Mouse (Mus musculus): ENCODE data around the gene Gm4707. TPM values are rescaled to one million over a fixed set of nuclear protein-coding genes. Genes with fewer than 3 reads are reported as not detected.

Gm4707 gene
- 0.44 and 0.89 TPM in 2 replicates for polyA plus RNA-seq (2015; fragmentation: Nextera tagmentation; extraction: Ambion mirVana)

DNA sequence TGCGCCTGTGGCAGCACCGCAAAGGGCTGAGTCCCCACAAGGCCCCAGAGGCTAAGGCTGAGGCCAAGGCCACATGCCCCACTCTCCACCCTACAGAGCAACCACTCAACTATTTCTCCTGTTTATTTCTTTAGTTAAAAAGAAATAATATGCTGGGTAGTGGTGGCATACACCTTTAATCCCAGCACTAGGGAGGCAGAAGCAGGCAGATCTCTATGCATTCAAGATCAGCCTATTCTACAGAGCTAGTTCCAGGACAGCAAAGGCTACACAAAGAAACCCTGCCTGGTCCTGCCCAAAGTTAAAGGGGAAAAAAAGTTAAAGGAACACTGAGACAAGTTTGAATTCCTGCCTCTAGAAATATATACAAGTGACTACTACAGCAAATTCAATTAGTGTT, at the start of gene Gm4707:
TSS of gene Gm4707 (minus strand) at position 101 of the 400 bp plus-strand sequence.
- Histone ChIP-seq H3K4me1 (ENCODE audit: insufficient read depth, low read depth, low read length) (no peaks in the 10 kb centered on the region), H3K27me3 (replicated peaks; ENCODE audit: insufficient read depth, low read length) (no peaks in the 10 kb centered on the region), H3K9ac (replicated peaks; ENCODE audit: low read depth) (no peak within 1 kb of the TSS), H3K27ac (ENCODE audit: low read length) (no peak within 1 kb of the TSS), H3K36me3 (ENCODE audit: insufficient read depth, low read length) (0 out of 2 replicates have a peak, but pooled peaks cover 4% of the 10 kb centered on the region), H3K9me3 (ENCODE audit: low read length) (no peaks in the 10 kb centered on the region), H3K4me2 (replicated peaks; ENCODE audit: low read depth, low read length) (no peak within 1 kb of the TSS), H3K4me3 (ENCODE audit: low read depth, low read length) (no peak within 1 kb of the TSS)
- no peak for ATAC-seq
- no peak for DNase-seq (ENCODE audit: low spot score)
- 100% methylated on average over 2 of the region's 2 CpGs for WGBS
- TF ChIP-seq CTCF (IDR thresholded peaks at IDR 0.05): no peak
- no peak for TF ChIP-seq EP300 (IDR thresholded peaks at IDR 0.05)

DNA sequence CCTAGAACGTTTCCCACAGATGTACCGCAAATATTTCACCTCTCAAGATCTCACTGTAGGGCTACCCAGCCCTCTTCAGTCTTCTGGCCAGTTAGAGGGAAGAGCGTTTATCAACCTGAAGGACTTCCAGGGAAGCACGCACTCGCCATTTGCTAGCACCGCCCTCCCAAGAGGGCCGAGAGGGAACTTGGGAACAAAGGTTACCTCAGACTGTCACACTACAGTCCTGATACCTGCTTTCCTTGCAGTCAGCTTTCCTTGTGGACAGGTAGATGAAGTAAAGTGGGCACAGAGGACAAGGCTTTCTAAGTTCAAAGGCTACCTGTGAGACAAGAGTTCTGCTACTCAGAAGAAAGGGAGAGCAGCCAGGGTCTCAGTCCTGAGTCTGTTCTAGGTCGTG, 47.1 kb upstream of the Gm4707 start:
- ATAC-seq: no peak
- H3K4me2 ChIP-seq (replicated peaks; ENCODE audit: low read depth, low read length): no peak overlapping the region
- DNase-seq (ENCODE audit: low spot score): no peak
- TF ChIP-seq CTCF (IDR thresholded peaks at IDR 0.05): no peak
- TF ChIP-seq EP300 (IDR thresholded peaks at IDR 0.05): no peak
- H3K4me1 ChIP-seq (ENCODE audit: insufficient read depth, low read depth, low read length): no peaks in the 10 kb centered on the region
- no peak overlapping the region for H3K9ac ChIP-seq (replicated peaks; ENCODE audit: low read depth)
- 77% methylated on average over 8 of the region's 8 CpGs for WGBS
- H3K9me3 ChIP-seq (ENCODE audit: low read length): no peaks in the 10 kb centered on the region
- no peak overlapping the region for H3K4me3 ChIP-seq (ENCODE audit: low read depth, low read length)
- no peaks in the 10 kb centered on the region for H3K27me3 ChIP-seq (replicated peaks; ENCODE audit: insufficient read depth, low read length)
- no peak overlapping the region for H3K27ac ChIP-seq (ENCODE audit: low read length)
- H3K36me3 ChIP-seq (ENCODE audit: insufficient read depth, low read length): no peaks in the 10 kb centered on the region

DNA sequence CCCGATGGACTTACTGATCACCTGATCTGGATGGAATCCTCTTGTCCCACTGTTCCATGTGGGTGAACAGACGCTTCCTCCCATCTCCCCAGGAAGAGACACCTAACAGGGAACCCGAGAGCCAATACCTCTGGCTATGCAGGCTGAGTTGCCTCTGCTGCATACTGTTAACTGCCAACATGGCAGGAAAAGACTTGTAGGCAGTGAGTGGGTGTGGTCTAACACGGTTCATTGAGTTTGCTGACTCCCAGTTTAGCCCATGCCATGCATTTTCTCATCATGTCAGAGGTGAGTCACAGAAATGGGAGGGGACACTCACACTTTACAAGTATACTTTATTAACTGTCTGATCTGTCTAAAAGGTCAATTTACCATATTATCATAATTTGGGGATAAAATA, 36.1 kb upstream of the Gm4707 start:
- 85% methylated on average over 4 of the region's 4 CpGs for WGBS

GRCm38 (mm10) chr17:71491332-71491686, 31.6 kb upstream of the Gm4707 start:
- Histone ChIP-seq H3K4me1 (ENCODE audit: insufficient read depth, low read depth, low read length) (no peaks in the 10 kb centered on the region), H3K9ac (replicated peaks; ENCODE audit: low read depth) (no peak overlapping the region), H3K27me3 (replicated peaks; ENCODE audit: insufficient read depth, low read length) (no peaks in the 10 kb centered on the region), H3K4me2 (replicated peaks; ENCODE audit: low read depth, low read length) (no peak overlapping the region), H3K36me3 (ENCODE audit: insufficient read depth, low read length) (no peaks in the 10 kb centered on the region), H3K9me3 (ENCODE audit: low read length) (no peaks in the 10 kb centered on the region), H3K4me3 (ENCODE audit: low read depth, low read length) (no peak overlapping the region), H3K27ac (ENCODE audit: low read length) (peak overlapping the region; percentile 72)
- DNase-seq (ENCODE audit: low spot score) (no peak), ATAC-seq (no peak; the same call in 1 of the 2 replicates)
- no peak for TF ChIP-seq EP300 (IDR thresholded peaks at IDR 0.05)
- TF ChIP-seq CTCF (IDR thresholded peaks at IDR 0.05): no peak
- 30% methylated on average over 4 of the region's 4 CpGs for WGBS

More for the DNA sequence above, 36.1 kb upstream of the Gm4707 start:
- H3K27ac ChIP-seq (ENCODE audit: low read length): no peak overlapping the region
- H3K36me3 ChIP-seq (ENCODE audit: insufficient read depth, low read length): no peaks in the 10 kb centered on the region
- no peak overlapping the region for H3K9ac ChIP-seq (replicated peaks; ENCODE audit: low read depth)
- ATAC-seq: no peak
- no peaks in the 10 kb centered on the region for H3K9me3 ChIP-seq (ENCODE audit: low read length)
- H3K4me3 ChIP-seq (ENCODE audit: low read depth, low read length): no peak overlapping the region
- TF ChIP-seq EP300 (IDR thresholded peaks at IDR 0.05) (no peak), CTCF (IDR thresholded peaks at IDR 0.05) (no peak)
- no peak overlapping the region for H3K4me2 ChIP-seq (replicated peaks; ENCODE audit: low read depth, low read length)
- H3K27me3 ChIP-seq (replicated peaks; ENCODE audit: insufficient read depth, low read length): no peaks in the 10 kb centered on the region
- no peaks in the 10 kb centered on the region for H3K4me1 ChIP-seq (ENCODE audit: insufficient read depth, low read depth, low read length)
- no peak for DNase-seq (ENCODE audit: low spot score)

GRCm38 (mm10) chr17:71490666-71491331, 31.1 kb upstream of the Gm4707 start:
- H3K36me3 ChIP-seq (ENCODE audit: insufficient read depth, low read length): no peaks in the 10 kb centered on the region
- no peak overlapping the region for H3K4me2 ChIP-seq (replicated peaks; ENCODE audit: low read depth, low read length)
- no peaks in the 10 kb centered on the region for H3K9me3 ChIP-seq (ENCODE audit: low read length)
- H3K4me1 ChIP-seq (ENCODE audit: insufficient read depth, low read depth, low read length): no peaks in the 10 kb centered on the region
- no peak overlapping the region for H3K9ac ChIP-seq (replicated peaks; ENCODE audit: low read depth)
- DNase-seq (ENCODE audit: low spot score): peak; percentile 64
- H3K27ac ChIP-seq (ENCODE audit: low read length): peak overlapping the region; percentile 72
- H3K4me3 ChIP-seq (ENCODE audit: low read depth, low read length): no peak overlapping the region
- WGBS: 44% methylated on average over 9 of the region's 9 CpGs
- peak; percentile 88 for ATAC-seq
- TF ChIP-seq EP300 (IDR thresholded peaks at IDR 0.05) (peak; percentile 38; the same call in 1 of the 2 replicates), CTCF (IDR thresholded peaks at IDR 0.05) (no peak)
- no peaks in the 10 kb centered on the region for H3K27me3 ChIP-seq (replicated peaks; ENCODE audit: insufficient read depth, low read length)

DNA sequence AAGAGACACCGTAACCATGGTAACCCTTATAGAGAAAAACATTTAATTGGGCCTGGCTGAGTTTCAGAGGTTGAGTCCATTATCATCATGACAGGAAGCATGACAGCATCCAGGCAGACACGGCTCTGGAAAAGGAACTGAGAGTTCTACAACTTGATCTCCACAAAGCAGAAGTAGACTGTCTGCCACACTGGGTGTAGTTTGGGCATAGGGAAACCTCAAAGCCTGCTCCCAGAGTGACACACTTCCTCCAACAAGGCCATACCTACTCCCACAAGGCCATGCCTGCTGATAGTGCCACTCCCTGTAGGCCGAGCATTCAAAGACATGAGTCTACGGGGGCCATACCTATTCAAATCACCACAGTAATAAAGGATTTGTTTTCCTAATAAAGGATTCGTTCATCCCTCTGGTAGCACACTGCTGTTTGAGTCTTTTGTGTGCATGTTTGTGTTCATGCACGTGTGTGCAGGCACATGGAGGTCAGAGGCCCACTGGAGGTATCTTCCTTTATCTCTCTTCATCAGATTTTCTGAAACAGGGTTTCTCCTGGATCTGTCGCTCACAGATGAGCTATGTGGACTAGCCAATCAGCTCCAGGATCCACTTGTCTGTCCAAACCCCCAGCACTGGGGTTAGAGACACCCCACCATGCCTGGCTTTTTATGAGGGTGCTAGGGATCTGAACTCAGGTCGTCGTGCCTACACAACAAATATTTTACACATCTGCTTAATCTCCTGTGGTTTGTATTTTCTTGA, 30.2 kb upstream of the Gm4707 start:
- Histone ChIP-seq H3K27ac (ENCODE audit: low read length) (no peak overlapping the region), H3K4me1 (ENCODE audit: insufficient read depth, low read depth, low read length) (0 out of 2 replicates have a peak, but pooled peaks cover 4% of the 10 kb centered on the region), H3K9me3 (ENCODE audit: low read length) (no peaks in the 10 kb centered on the region), H3K27me3 (replicated peaks; ENCODE audit: insufficient read depth, low read length) (no peaks in the 10 kb centered on the region), H3K4me2 (replicated peaks; ENCODE audit: low read depth, low read length) (no peak overlapping the region), H3K4me3 (ENCODE audit: low read depth, low read length) (no peak overlapping the region), H3K9ac (replicated peaks; ENCODE audit: low read depth) (no peak overlapping the region), H3K36me3 (ENCODE audit: insufficient read depth, low read length) (no peaks in the 10 kb centered on the region)
- DNase-seq (ENCODE audit: low spot score) (peak; percentile 19), ATAC-seq (no peak)
- WGBS: 81% methylated on average over 9 of the region's 9 CpGs
- TF ChIP-seq CTCF (IDR thresholded peaks at IDR 0.05) (no peak), EP300 (IDR thresholded peaks at IDR 0.05) (no peak)

Measured in lung, postnatal 0 days (tissue).